Mouse (Mus musculus) G1E (cell line): ENCODE results near the gene Nox4. TPM values are rescaled to one million over a fixed set of nuclear protein-coding genes. Genes with fewer than 3 reads are reported as not detected.

Experiments
- ATAC-seq: 2 replicates; pipeline ENCODE4 v1.8.0; 2016; ENCODE audit warnings: mild to moderate bottlenecking; ENCODE audit not compliant: insufficient number of reproducible peaks, poor library complexity, low FRiP score, severe bottlenecking; ENCODE audit errors: extremely low read depth
- DNase-seq: peaks from one replicate; pipeline ENCODE4 v3.0.0; 2012; ENCODE audit warnings: low spot score
- H3K27me3 ChIP-seq: 2 replicates; pipeline ENCODE4 v1.6.1; 2012; ENCODE audit warnings: mild to moderate bottlenecking, low read length, inconsistent platforms; ENCODE audit not compliant: insufficient read depth
- H3K36me3 ChIP-seq: replicated peaks from 2 replicates; pipeline ENCODE3; 2012; ENCODE audit warnings: mild to moderate bottlenecking, inconsistent platforms
- H3K4me1 ChIP-seq: 2 replicates; pipeline ENCODE4 v1.6.1; 2012; ENCODE audit warnings: low read depth, low read length, inconsistent platforms, mixed read lengths; ENCODE audit not compliant: insufficient read depth
- H3K4me3 ChIP-seq: 2 replicates; pipeline ENCODE4 v1.5.1; 2012; ENCODE audit warnings: low read depth, mild to moderate bottlenecking, inconsistent platforms, low read length, moderate library complexity, mixed read lengths
- H3K9me3 ChIP-seq: replicated peaks from 2 replicates; pipeline ENCODE4 v1.6.1; 2012; ENCODE audit warnings: inconsistent platforms
- CTCF ChIP-seq: IDR thresholded peaks from 2 replicates; pipeline ENCODE4 v1.5.1; 2012; ENCODE audit warnings: low read depth, low read length, inconsistent platforms, mixed read lengths
- GATA1 ChIP-seq: IDR thresholded peaks from 2 replicates; pipeline ENCODE4 v1.6.1; 2012; ENCODE audit warnings: borderline replicate concordance, low read length, inconsistent platforms, mixed read lengths
- GATA2 ChIP-seq: IDR thresholded peaks from 2 replicates; pipeline ENCODE4 v1.6.1; 2012; ENCODE audit warnings: low read depth, low read length, inconsistent platforms, borderline replicate concordance
- POLR2AphosphoS5 ChIP-seq: IDR thresholded peaks from 2 replicates; pipeline ENCODE4 v1.6.1; 2012; ENCODE audit warnings: low read depth, low read length, inconsistent platforms; ENCODE audit not compliant: insufficient replicate concordance
- TAL1 ChIP-seq: conservative IDR thresholded peaks from 2 replicates; pipeline ENCODE4 v1.6.1; 2012; ENCODE audit warnings: low read depth, low read length, inconsistent platforms, mixed read lengths
- polyA plus RNA-seq: library from polyadenylated mRNA; stranded (reverse); fragments of >175 nt; gene quantifications from 2 replicates; pipeline ENCODE4 v1.2.3, GENCODE M21; 2012
- total RNA-seq, 2 experiments: library from RNA; stranded (forward) in 1 of 2; stranded (reverse) in 1 of 2; fragments of 200-1000 nt in 1 of 2; fragments of >200 nt in 1 of 2; fragmentation: Nextera tagmentation in 1 of 2; gene quantifications; 2 replicates each; pipeline ENCODE4 v1.2.3; 2014 to 2017

Gene Nox4
- total and polyA plus RNA-seq, 3 experiments, result 0.11 TPM; not detected in 2

DNA sequence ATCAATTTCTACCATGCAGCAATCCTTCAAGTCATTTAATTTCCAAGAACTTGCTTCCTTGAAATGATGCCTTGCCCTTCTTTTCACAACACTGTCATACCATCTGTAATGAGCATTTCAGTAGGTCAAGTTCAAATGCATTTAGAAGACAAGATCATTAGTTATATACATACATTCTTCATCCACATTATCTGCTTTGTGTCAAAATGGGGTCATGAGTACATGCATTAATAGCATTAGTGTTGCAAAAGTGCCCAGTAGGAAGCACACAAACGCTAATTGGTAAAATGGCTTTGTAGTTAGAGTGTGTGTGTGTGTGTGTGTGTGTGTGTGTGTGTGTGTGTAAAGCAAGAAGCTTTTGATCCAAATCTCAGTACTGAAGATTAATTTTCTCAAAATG, 167.4 kb downstream of the Nox4 start:
- Histone ChIP-seq H3K27me3 (no peaks in the 10 kb centered on the region), H3K36me3 (no peaks in the 10 kb centered on the region), H3K4me1 (no peaks in the 10 kb centered on the region), H3K4me3 (no peak overlapping the region), H3K9me3 (no peaks in the 10 kb centered on the region)
- TF ChIP-seq CTCF, result no peak
- no peak for TF ChIP-seq TAL1
- TF ChIP-seq POLR2AphosphoS5, result no peak
- no peak for TF ChIP-seq GATA2
- no peak for TF ChIP-seq GATA1
- ATAC-seq (no peak), DNase-seq (no peak)

Other genes starting within 250 kb of the Nox4 start
- gene Vmn2r79, start 250.0 kb upstream of the Nox4 start, total RNA-seq (2014; fragmentation: Nextera tagmentation), result 0.10 TPM in 1 of 2 replicates, not detected in the other
- gene Vmn2r79, start 250.0 kb upstream of the Nox4 start, total RNA-seq (2017), result 0.06 and 0.11 TPM in 2 replicates
- gene Vmn2r79, start 250.0 kb upstream of the Nox4 start, polyA plus RNA-seq, result not detected in 2 replicates
- not detected in 2 replicates for gene Tyr, start 247.4 kb downstream of the Nox4 start, total RNA-seq (2014; fragmentation: Nextera tagmentation)
- gene Tyr, start 247.4 kb downstream of the Nox4 start, total RNA-seq (2017), result under 0.01 and 0.16 TPM in 2 replicates
- not detected in 2 replicates for gene Tyr, start 247.4 kb downstream of the Nox4 start, polyA plus RNA-seq